Mouse (Mus musculus): Measurements from ENCODE around the gene Gm45062. TPM values are rescaled to one million over a fixed set of nuclear protein-coding genes. Genes with fewer than 3 reads are reported as not detected.

Gm45062 gene
- polyA plus RNA-seq, 1 experiment from 2014 or later: 5.5 TPM

DNA sequence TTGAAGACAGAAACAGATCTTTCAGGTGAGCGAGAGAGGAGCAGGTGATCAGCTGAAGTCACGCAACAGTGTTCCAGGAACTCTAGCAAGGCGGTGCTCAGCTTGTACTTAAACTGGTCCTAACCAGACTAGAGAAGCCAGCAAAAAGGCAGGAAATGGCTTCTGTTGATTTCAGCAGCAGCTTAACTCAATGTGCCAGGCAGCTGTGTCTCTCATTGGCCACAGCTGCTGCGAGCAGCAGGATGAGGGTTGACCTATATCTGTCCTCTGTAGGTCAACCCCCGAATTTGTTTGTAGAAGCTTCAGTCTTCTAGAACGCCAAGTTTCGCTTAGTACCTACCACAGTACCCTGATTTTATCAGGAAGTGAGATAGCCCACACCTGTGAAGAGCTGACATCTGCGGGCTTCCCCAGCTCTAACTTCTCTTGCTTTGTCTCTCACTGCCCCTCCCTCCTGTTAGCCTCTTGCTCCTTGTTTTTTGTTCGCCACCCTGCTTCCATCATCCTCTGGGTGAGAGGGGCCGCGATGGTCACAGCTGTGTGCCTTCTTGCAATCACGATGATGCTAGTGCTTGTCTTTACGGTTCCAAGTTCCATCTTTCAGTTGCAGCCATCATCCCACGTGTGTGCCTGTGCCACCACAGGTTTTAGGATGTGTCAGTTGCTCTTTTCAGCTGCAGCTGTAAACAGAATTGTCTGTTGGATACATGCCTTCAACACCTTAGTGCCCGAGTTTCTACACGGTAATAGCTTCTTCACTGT, 226.3 kb downstream of the Gm45062 start:
- Histone ChIP-seq H3K9ac (no peak overlapping the region), H3K4me3 (no peak overlapping the region), H3K27me3 (no peaks in the 10 kb centered on the region), H3K4me1 (replicated peaks) (peaks cover 19% of the 10 kb centered on the region), H3K36me3 (no peaks in the 10 kb centered on the region), H3K9me3 (replicated peaks) (no peaks in the 10 kb centered on the region), H3K4me2 (no peak overlapping the region), H3K27ac (no peak overlapping the region)
- ATAC-seq (replicated peaks; ENCODE audit: insufficient number of reproducible peaks, insufficient read depth, low FRiP score, low read depth): peak; percentile 66
- WGBS: 72% methylated on average over 16 of the region's 16 CpGs

- Histone ChIP-seq H3K36me3 (no peaks in the 10 kb centered on the region), H3K9ac (no peak overlapping the region), H3K4me1 (replicated peaks) (peaks cover 19% of the 10 kb centered on the region), H3K4me3 (no peak overlapping the region), H3K4me2 (no peak overlapping the region), H3K9me3 (replicated peaks) (no peaks in the 10 kb centered on the region), H3K27me3 (no peaks in the 10 kb centered on the region), H3K27ac (no peak overlapping the region)
- ATAC-seq (replicated peaks; ENCODE audit: insufficient number of reproducible peaks, insufficient read depth, low FRiP score, low read depth): no peak
- WGBS: 88% methylated on average over 17 of the region's 17 CpGs
Measured at GRCm38 (mm10) chr6:8486391-8487043, 227.3 kb downstream of the Gm45062 start.

DNA sequence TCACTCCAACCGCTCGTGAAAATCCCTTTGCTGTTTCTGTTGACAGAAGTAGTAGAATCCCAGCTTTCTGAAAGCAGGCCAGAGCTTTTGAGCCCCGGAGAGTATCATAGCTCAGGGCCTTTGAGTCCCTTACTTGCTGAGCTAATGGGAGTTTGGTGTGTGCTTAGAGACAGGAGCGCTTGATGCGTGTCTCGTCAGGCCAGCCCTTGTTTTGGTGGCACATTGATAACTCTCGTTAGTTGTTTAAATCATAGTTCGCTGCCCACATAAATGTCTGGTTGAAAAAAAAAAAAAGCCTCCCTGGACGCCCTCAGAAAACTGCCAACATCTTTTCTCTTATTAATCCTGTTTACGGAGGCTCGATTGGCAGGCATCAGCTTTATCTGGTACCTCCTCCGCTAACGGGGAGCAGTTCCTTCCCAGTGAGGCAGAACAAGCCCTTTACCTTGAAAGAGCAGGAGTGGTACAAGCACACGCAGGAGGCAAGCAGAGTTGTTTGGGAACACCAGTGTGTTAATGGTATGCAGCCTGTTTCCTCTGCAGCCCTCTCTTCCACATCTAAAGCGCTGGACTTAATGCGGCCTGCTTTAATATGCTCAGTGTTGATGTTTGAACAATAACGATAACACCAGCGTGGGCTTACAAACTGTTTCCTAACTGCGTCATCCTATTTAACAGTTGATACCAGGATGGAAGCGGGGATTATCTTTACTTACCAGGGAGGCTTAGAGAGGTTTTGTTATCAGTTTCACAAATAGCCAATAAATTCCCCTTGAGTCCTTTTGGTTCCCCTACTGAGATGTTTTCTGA, 228.0 kb downstream of the Gm45062 start:
- no peak overlapping the region for H3K4me3 ChIP-seq
- H3K9ac ChIP-seq: no peak overlapping the region
- no peak overlapping the region for H3K27ac ChIP-seq
- H3K4me2 ChIP-seq: no peak overlapping the region
- no peak for ATAC-seq (replicated peaks; ENCODE audit: insufficient number of reproducible peaks, insufficient read depth, low FRiP score, low read depth)
- H3K36me3 ChIP-seq: no peaks in the 10 kb centered on the region
- H3K4me1 ChIP-seq (replicated peaks): peaks cover 19% of the 10 kb centered on the region
- H3K27me3 ChIP-seq: no peaks in the 10 kb centered on the region
- no peaks in the 10 kb centered on the region for H3K9me3 ChIP-seq (replicated peaks)
- 49% methylated on average over 20 of the region's 20 CpGs for WGBS

GRCm38 (mm10) chr6:8488249-8488648, 229.0 kb downstream of the Gm45062 start:
- ATAC-seq (replicated peaks; ENCODE audit: insufficient number of reproducible peaks, insufficient read depth, low FRiP score, low read depth): no peak
- Histone ChIP-seq H3K9me3 (replicated peaks) (no peaks in the 10 kb centered on the region), H3K27me3 (no peaks in the 10 kb centered on the region), H3K27ac (no peak overlapping the region), H3K4me2 (no peak overlapping the region), H3K4me3 (no peak overlapping the region), H3K9ac (no peak overlapping the region), H3K4me1 (replicated peaks) (peaks cover 19% of the 10 kb centered on the region), H3K36me3 (no peaks in the 10 kb centered on the region)
- 37% methylated on average over 5 of the region's 5 CpGs for WGBS

DNA sequence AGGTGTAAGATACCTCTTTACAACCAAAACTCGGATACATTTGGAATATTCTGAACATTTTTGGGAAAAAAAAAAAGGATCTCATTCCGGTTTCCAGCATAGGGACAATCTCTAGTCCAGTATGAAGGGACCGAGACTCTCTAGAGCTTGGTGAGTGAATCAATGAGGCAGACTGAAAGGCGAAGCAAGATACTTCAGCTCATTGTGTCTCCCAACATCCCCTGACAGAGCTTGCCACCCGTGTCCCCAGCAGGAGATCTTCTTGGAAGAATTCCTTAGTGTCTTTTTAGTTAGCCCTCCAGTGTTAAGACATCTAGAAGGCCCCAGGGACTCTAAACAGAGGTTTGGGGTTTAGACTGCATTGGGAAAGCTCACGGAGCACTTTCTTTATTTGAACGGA, 230.0 kb downstream of the Gm45062 start:
- Histone ChIP-seq H3K9ac (no peak overlapping the region), H3K4me1 (replicated peaks) (peaks cover 19% of the 10 kb centered on the region), H3K4me2 (no peak overlapping the region), H3K27me3 (no peaks in the 10 kb centered on the region), H3K4me3 (no peak overlapping the region), H3K27ac (no peak overlapping the region), H3K9me3 (replicated peaks) (no peaks in the 10 kb centered on the region), H3K36me3 (no peaks in the 10 kb centered on the region)
- 81% methylated on average over 7 of the region's 7 CpGs for whole genome bisulfite sequencing
- ATAC-seq (replicated peaks; ENCODE audit: insufficient number of reproducible peaks, insufficient read depth, low FRiP score, low read depth): no peak

GRCm38 (mm10) chr6:8489938-8490585, 230.8 kb downstream of the Gm45062 start:
- no peak for ATAC-seq (replicated peaks; ENCODE audit: insufficient number of reproducible peaks, insufficient read depth, low FRiP score, low read depth)

GRCm38 (mm10) chr6:8492248-8492647, 233.0 kb downstream of the Gm45062 start:
- no peak for ATAC-seq (replicated peaks; ENCODE audit: insufficient number of reproducible peaks, insufficient read depth, low FRiP score, low read depth)
- no peak overlapping the region for H3K9ac ChIP-seq
- no peaks in the 10 kb centered on the region for H3K36me3 ChIP-seq
- no peak overlapping the region for H3K4me2 ChIP-seq
- WGBS: 89% methylated on average over 3 of the region's 3 CpGs
- H3K9me3 ChIP-seq (replicated peaks): no peaks in the 10 kb centered on the region
- no peak overlapping the region for H3K4me3 ChIP-seq
- H3K4me1 ChIP-seq (replicated peaks): peaks cover 16% of the 10 kb centered on the region
- no peak overlapping the region for H3K27ac ChIP-seq
- H3K27me3 ChIP-seq: no peaks in the 10 kb centered on the region

More at GRCm38 (mm10) chr6:8489938-8490585, 230.8 kb downstream of the Gm45062 start:
- Histone ChIP-seq H3K4me1 (replicated peaks) (peaks cover 15% of the 10 kb centered on the region), H3K4me3 (no peak overlapping the region), H3K9ac (no peak overlapping the region), H3K4me2 (no peak overlapping the region), H3K27me3 (no peaks in the 10 kb centered on the region), H3K36me3 (no peaks in the 10 kb centered on the region), H3K9me3 (replicated peaks) (no peaks in the 10 kb centered on the region), H3K27ac (no peak overlapping the region)
- WGBS: 79% methylated on average over 1 of the region's 1 CpGs

- Histone ChIP-seq H3K36me3 (no peaks in the 10 kb centered on the region), H3K9me3 (replicated peaks) (no peaks in the 10 kb centered on the region; the same call in 1 of the 2 replicates), H3K4me1 (replicated peaks) (peaks cover 7% of the 10 kb centered on the region; the same call in 1 of the 2 replicates), H3K27me3 (no peaks in the 10 kb centered on the region), H3K4me3 (no peak overlapping the region), H3K27ac (no peak overlapping the region), H3K9ac (no peak overlapping the region), H3K4me2 (no peak overlapping the region)
- 52% methylated on average over 5 of the region's 5 CpGs for WGBS
- ATAC-seq (replicated peaks; ENCODE audit: insufficient number of reproducible peaks, insufficient read depth, low FRiP score, low read depth): no peak
Measured at GRCm38 (mm10) chr6:8495109-8495826, 236.0 kb downstream of the Gm45062 start.

DNA sequence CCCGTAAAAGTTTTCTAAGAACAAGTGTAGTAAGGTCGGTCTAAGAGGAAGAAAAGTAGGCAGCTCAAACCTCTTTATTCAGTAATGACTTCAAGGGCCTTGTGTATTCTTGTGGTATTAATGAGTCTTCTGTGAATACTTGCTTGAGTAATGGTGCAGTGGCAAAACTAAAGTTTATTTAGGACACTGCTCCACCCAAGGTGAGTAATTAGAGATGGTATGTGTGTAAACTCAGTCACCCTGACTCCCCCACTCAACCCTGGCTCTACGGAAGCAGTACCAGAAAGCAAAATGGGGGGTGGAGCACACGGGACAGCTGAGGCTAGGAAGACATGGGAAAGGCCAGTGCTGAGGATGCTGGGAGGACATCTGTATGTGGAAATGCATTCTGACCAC, 236.6 kb downstream of the Gm45062 start:
- Histone ChIP-seq H3K36me3 (no peaks in the 10 kb centered on the region), H3K4me3 (no peak overlapping the region), H3K27ac (no peak overlapping the region), H3K9ac (no peak overlapping the region), H3K9me3 (replicated peaks) (no peaks in the 10 kb centered on the region; the same call in 1 of the 2 replicates), H3K4me1 (replicated peaks) (peaks cover 7% of the 10 kb centered on the region; the same call in 1 of the 2 replicates), H3K4me2 (no peak overlapping the region), H3K27me3 (no peaks in the 10 kb centered on the region)
- WGBS: 64% methylated on average over 4 of the region's 4 CpGs
- ATAC-seq (replicated peaks; ENCODE audit: insufficient number of reproducible peaks, insufficient read depth, low FRiP score, low read depth): no peak

GRCm38 (mm10) chr6:8497234-8497867, 238.1 kb downstream of the Gm45062 start:
- no peaks in the 10 kb centered on the region for H3K27me3 ChIP-seq
- no peaks in the 10 kb centered on the region; the same call in 1 of the 2 replicates for H3K9me3 ChIP-seq (replicated peaks)
- H3K4me2 ChIP-seq: no peak overlapping the region
- H3K9ac ChIP-seq: no peak overlapping the region
- 69% methylated on average over 6 of the region's 6 CpGs for WGBS
- no peaks in the 10 kb centered on the region for H3K36me3 ChIP-seq
- no peak overlapping the region for H3K27ac ChIP-seq
- no peak for ATAC-seq (replicated peaks; ENCODE audit: insufficient number of reproducible peaks, insufficient read depth, low FRiP score, low read depth)
- peaks cover 7% of the 10 kb centered on the region; the same call in 1 of the 2 replicates for H3K4me1 ChIP-seq (replicated peaks)
- no peak overlapping the region for H3K4me3 ChIP-seq

Measured in heart, embryonic 15.5 days (tissue).